Comparison of ENCODE assay signal across 11 mouse cellular contexts in the genomic region with DNA sequence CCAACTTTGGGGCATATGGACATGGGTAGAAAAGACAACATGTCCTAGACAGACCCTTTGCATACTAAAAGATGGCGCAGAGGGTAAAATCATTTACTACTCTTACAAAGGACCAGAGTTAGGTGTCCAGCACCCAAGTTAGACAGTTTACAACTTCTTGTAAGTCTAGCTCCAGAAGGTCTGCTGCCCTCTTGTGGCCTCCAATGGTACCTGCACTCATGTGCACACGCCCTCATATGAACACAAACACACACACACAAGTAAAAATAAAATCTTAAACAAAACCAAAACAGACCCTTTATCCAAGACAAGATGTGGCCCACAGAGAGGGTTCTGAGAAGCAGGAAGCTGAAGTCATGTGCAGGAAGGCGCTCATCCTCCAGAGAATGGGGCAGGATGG. TPM values are rescaled to one million over a fixed set of nuclear protein-coding genes. Genes with fewer than 3 reads are reported as not detected.
DNase-seq lines count a peak whose midpoint lies in the region; ATAC-seq and TF ChIP-seq lines count a peak whose summit lies in the region.
"Had no signal": no experiment of that assay in that cellular context is flagged by ENCODE, and none has a peak within 500 bp of the region (broad histone marks: within the 10 kb centered on the region; RNA-seq: fewer than 3 reads in every experiment).

No protein-coding gene starts in this region.

- TF ChIP-seq RAD21 in MEL (IDR thresholded peaks at IDR 0.05; ENCODE audit: low read depth, low read length), result peak; percentile 13

- no peak for DNase-seq in midbrain, postnatal 0 days (ENCODE audit: low spot score)
- peak; percentile 54 for DNase-seq in MEL (ENCODE audit: low read depth, low spot score)
- no peak for DNase-seq in stomach, postnatal 0 days (ENCODE audit: low spot score)
- DNase-seq: kidney, postnatal 10 days; liver, embryonic 13.5 days had no signal

- H3K4me1 ChIP-seq in intestine, postnatal 0 days (replicated peaks; ENCODE audit: control insufficient read depth, insufficient read depth, low read length), result 0 out of 2 replicates have a peak, but pooled peaks cover 8% of the 10 kb centered on the region
- peaks cover 18% of the 10 kb centered on the region for H3K4me1 ChIP-seq in intestine, embryonic 15.5 days (replicated peaks)
- peaks cover 5% of the 10 kb centered on the region; the same call in 1 of the 2 replicates for H3K4me1 ChIP-seq in midbrain, postnatal 0 days (ENCODE audit: insufficient read depth, low read length)
- H3K4me1 ChIP-seq in midbrain, embryonic 15.5 days, result peaks cover 17% of the 10 kb centered on the region
- peaks cover 0 to 18% of the 10 kb centered on the region in 2 experiments for H3K4me1 ChIP-seq in MEL (ENCODE audit: control insufficient read depth in 1 of 2, insufficient read depth in 2 of 2, low read length in 2 of 2)
- H3K4me1 ChIP-seq in stomach, postnatal 0 days (replicated peaks; ENCODE audit: control insufficient read depth, insufficient read depth), result peaks cover 2% of the 10 kb centered on the region; the same call in 1 of the 2 replicates
- H3K4me1 ChIP-seq in hindbrain, embryonic 13.5 days (replicated peaks), result peaks cover 46% of the 10 kb centered on the region

- 0 out of 2 replicates have a peak, but pooled peaks cover 3% of the 10 kb centered on the region for H3K9me3 ChIP-seq in intestine, postnatal 0 days (ENCODE audit: control insufficient read depth)
- H3K9me3 ChIP-seq in intestine, embryonic 15.5 days, result no peaks in the 10 kb centered on the region
- H3K9me3 ChIP-seq in midbrain, postnatal 0 days (ENCODE audit: low read length), result no peaks in the 10 kb centered on the region
- H3K9me3 ChIP-seq in midbrain, embryonic 15.5 days, result no peaks in the 10 kb centered on the region
- no peaks in the 10 kb centered on the region for H3K9me3 ChIP-seq in MEL (replicated peaks; ENCODE audit: insufficient read depth, low read length)
- H3K9me3 ChIP-seq in stomach, postnatal 0 days (ENCODE audit: control insufficient read depth, low read length), result no peaks in the 10 kb centered on the region
- H3K9me3 ChIP-seq in hindbrain, embryonic 13.5 days, result peaks cover 4% of the 10 kb centered on the region; the same call in 1 of the 2 replicates

- H3K27me3 ChIP-seq in intestine, postnatal 0 days (replicated peaks; ENCODE audit: control insufficient read depth, insufficient read depth, low read length), result no peaks in the 10 kb centered on the region
- H3K27me3 ChIP-seq in intestine, embryonic 15.5 days (replicated peaks), result no peaks in the 10 kb centered on the region
- no peaks in the 10 kb centered on the region for H3K27me3 ChIP-seq in midbrain, postnatal 0 days (ENCODE audit: insufficient read depth, low read length)
- H3K27me3 ChIP-seq in midbrain, embryonic 15.5 days (replicated peaks), result no peaks in the 10 kb centered on the region
- H3K27me3 ChIP-seq in MEL (ENCODE audit: control insufficient read depth in 1 of 2, insufficient read depth in 2 of 2, low read length in 2 of 2), result no peaks in the 10 kb centered on the region
- no peaks in the 10 kb centered on the region for H3K27me3 ChIP-seq in stomach, postnatal 0 days (ENCODE audit: control insufficient read depth, insufficient read depth, low read length)
- H3K27me3 ChIP-seq in hindbrain, embryonic 13.5 days, result no peaks in the 10 kb centered on the region
- H3K27me3 ChIP-seq: liver, embryonic 13.5 days; megakaryocyte, embryonic 14.5 days had no signal

- no peak for ATAC-seq in intestine, postnatal 0 days
- no peak for ATAC-seq in intestine, embryonic 15.5 days
- ATAC-seq in midbrain, postnatal 0 days (ENCODE audit: low FRiP score), result no peak
- no peak for ATAC-seq in midbrain, embryonic 15.5 days (replicated peaks)
- ATAC-seq in stomach, postnatal 0 days (ENCODE audit: low FRiP score, low TSS enrichment), result no peak
- ATAC-seq in hindbrain, embryonic 13.5 days (ENCODE audit: low FRiP score), result no peak

- H3K9ac ChIP-seq in intestine, postnatal 0 days (ENCODE audit: low read depth, low read length), result no peak overlapping the region
- H3K9ac ChIP-seq in intestine, embryonic 15.5 days, result no peak overlapping the region
- no peak overlapping the region for H3K9ac ChIP-seq in midbrain, postnatal 0 days (replicated peaks; ENCODE audit: low read length, poor library complexity, severe bottlenecking)
- no peak overlapping the region for H3K9ac ChIP-seq in midbrain, embryonic 15.5 days
- H3K9ac ChIP-seq in MEL (ENCODE audit: control insufficient read depth, low read depth, low read length, poor library complexity, severe bottlenecking), result no peak overlapping the region
- H3K9ac ChIP-seq in stomach, postnatal 0 days (ENCODE audit: low read length), result no peak overlapping the region
- H3K9ac ChIP-seq in hindbrain, embryonic 13.5 days, result no peak overlapping the region
- H3K9ac ChIP-seq: liver, embryonic 13.5 days had no signal

- no peaks in the 10 kb centered on the region; the same call in 1 of the 2 replicates for H3K36me3 ChIP-seq in intestine, postnatal 0 days (ENCODE audit: control insufficient read depth, insufficient read depth)
- no peaks in the 10 kb centered on the region for H3K36me3 ChIP-seq in intestine, embryonic 15.5 days
- peaks cover 11% of the 10 kb centered on the region for H3K36me3 ChIP-seq in midbrain, postnatal 0 days (ENCODE audit: insufficient read depth, low read length)
- 0 out of 2 replicates have a peak, but pooled peaks cover 6% of the 10 kb centered on the region for H3K36me3 ChIP-seq in midbrain, embryonic 15.5 days (replicated peaks)
- H3K36me3 ChIP-seq in MEL (ENCODE audit: control insufficient read depth in 1 of 2, insufficient read depth in 2 of 2, low read length in 2 of 2), result peaks cover 2 to 9% of the 10 kb centered on the region in 2 experiments; a peak in 3 of 4 replicates
- no peaks in the 10 kb centered on the region for H3K36me3 ChIP-seq in stomach, postnatal 0 days (ENCODE audit: control insufficient read depth, insufficient read depth, low read length)
- H3K36me3 ChIP-seq in hindbrain, embryonic 13.5 days, result peaks cover 14% of the 10 kb centered on the region

- H3K79me2 ChIP-seq in MEL (ENCODE audit: control insufficient read depth, insufficient read depth, low read length, poor library complexity), result peaks cover 14% of the 10 kb centered on the region

- no peak overlapping the region for H3K27ac ChIP-seq in intestine, postnatal 0 days (ENCODE audit: low read depth, low read length)
- H3K27ac ChIP-seq in intestine, embryonic 15.5 days, result no peak overlapping the region
- H3K27ac ChIP-seq in midbrain, postnatal 0 days (ENCODE audit: low read depth, low read length), result no peak overlapping the region
- H3K27ac ChIP-seq in midbrain, embryonic 15.5 days, result no peak overlapping the region
- no peak overlapping the region for H3K27ac ChIP-seq in MEL (ENCODE audit: control insufficient read depth, low read depth, low read length)
- H3K27ac ChIP-seq in stomach, postnatal 0 days (replicated peaks), result no peak overlapping the region
- no peak overlapping the region for H3K27ac ChIP-seq in hindbrain, embryonic 13.5 days
- H3K27ac ChIP-seq: hindbrain, embryonic 10.5 days; liver, embryonic 13.5 days had no signal

- TF ChIP-seq POLR2A in MEL (IDR thresholded peaks at IDR 0.05; ENCODE audit: control insufficient read depth in 1 of 2, insufficient read depth in 1 of 2, low read depth in 1 of 2, low read length in 2 of 2, poor library complexity in 1 of 2), result no peak

- no peak overlapping the region for H3K4me2 ChIP-seq in intestine, postnatal 0 days (replicated peaks; ENCODE audit: low read depth)
- no peak overlapping the region for H3K4me2 ChIP-seq in intestine, embryonic 15.5 days (replicated peaks)
- no peak overlapping the region for H3K4me2 ChIP-seq in midbrain, postnatal 0 days (ENCODE audit: low read depth, low read length, poor library complexity, severe bottlenecking)
- H3K4me2 ChIP-seq in midbrain, embryonic 15.5 days, result no peak overlapping the region
- H3K4me2 ChIP-seq in stomach, postnatal 0 days (replicated peaks; ENCODE audit: low read depth), result no peak overlapping the region
- H3K4me2 ChIP-seq in hindbrain, embryonic 13.5 days, result no peak overlapping the region
- H3K4me2 ChIP-seq: liver, embryonic 13.5 days had no signal

- no peak overlapping the region for H3K4me3 ChIP-seq in intestine, postnatal 0 days (ENCODE audit: low read depth, low read length)
- no peak overlapping the region for H3K4me3 ChIP-seq in intestine, embryonic 15.5 days (replicated peaks)
- H3K4me3 ChIP-seq in midbrain, postnatal 0 days (ENCODE audit: low read depth, low read length), result no peak overlapping the region
- H3K4me3 ChIP-seq in midbrain, embryonic 15.5 days, result no peak overlapping the region
- H3K4me3 ChIP-seq in MEL (ENCODE audit: control insufficient read depth in 1 of 2, insufficient read depth in 1 of 2, low read depth in 2 of 2, low read length in 2 of 2), result no peak overlapping the region
- H3K4me3 ChIP-seq in stomach, postnatal 0 days (ENCODE audit: low read depth, low read length), result no peak overlapping the region
- no peak overlapping the region for H3K4me3 ChIP-seq in hindbrain, embryonic 13.5 days
- H3K4me3 ChIP-seq: hindbrain, embryonic 10.5 days; liver, embryonic 13.5 days had no signal

- WGBS in intestine, postnatal 0 days, result 93% methylated on average over 3 of the region's 3 CpGs
- WGBS in intestine, embryonic 15.5 days, result 96% methylated on average over 3 of the region's 3 CpGs
- WGBS in midbrain, postnatal 0 days, result 93% methylated on average over 3 of the region's 3 CpGs
- WGBS in midbrain, embryonic 15.5 days, result 94% methylated on average over 3 of the region's 3 CpGs
- 93% methylated on average over 3 of the region's 3 CpGs for WGBS in stomach, postnatal 0 days
- 93% methylated on average over 3 of the region's 3 CpGs for WGBS in hindbrain, embryonic 13.5 days

- peak; percentile 53 for TF ChIP-seq CTCF in intestine, postnatal 0 days (IDR thresholded peaks at IDR 0.05; ENCODE audit: low read depth)
- peak; percentile 54 for TF ChIP-seq CTCF in midbrain, postnatal 0 days (IDR thresholded peaks at IDR 0.05)
- TF ChIP-seq CTCF in MEL (IDR thresholded peaks at IDR 0.05 in 2 of 3, conservative IDR thresholded peaks at IDR 0.05 in 1 of 3; ENCODE audit: control insufficient read depth in 1 of 3, insufficient read depth in 1 of 3, low read depth in 2 of 3, low read length in 3 of 3, poor library complexity in 1 of 3, severe bottlenecking in 1 of 3), result peak; percentile 57 to 64 (median 59)
- TF ChIP-seq CTCF in stomach, postnatal 0 days (IDR thresholded peaks at IDR 0.05; ENCODE audit: low read depth), result peak; percentile 49

- no peak for TF ChIP-seq EP300 in MEL (IDR thresholded peaks at IDR 0.05; ENCODE audit: low read depth in 1 of 2, low read length in 2 of 2)
- TF ChIP-seq EP300 in stomach, postnatal 0 days (optimal IDR thresholded peaks at IDR 0.05), result no peak

RNA-seq across cellular contexts. Expression of a gene that starts 2.4 kb away (rescaled TPM):
- 4.3 and 5.1 TPM in 2 replicates for polyA plus RNA-seq in intestine, postnatal 0 days (2015; fragmentation: Nextera tagmentation; extraction: Ambion mirVana)
- 6.4 and 6.7 TPM in 2 replicates for polyA plus RNA-seq in intestine, embryonic 15.5 days (2015; fragmentation: Nextera tagmentation; extraction: Ambion mirVana)
- 108 and 136 TPM in 2 replicates for total RNA-seq in midbrain, postnatal 0 days (2014; rRNA removed)
- 68.8 and 70.8 TPM in 2 replicates for polyA plus RNA-seq in midbrain, postnatal 0 days (2015; fragmentation: Nextera tagmentation; extraction: Ambion mirVana)
- polyA plus RNA-seq in midbrain, embryonic 15.5 days (2015; fragmentation: Nextera tagmentation; extraction: Ambion mirVana), result 52.0 and 53.2 TPM in 2 replicates
- 26.6 and 33.6 TPM in 2 replicates for total RNA-seq in MEL (2012; rRNA removed)
- 10 to 100 TPM in 1 of 2 experiments, not detected in 1; 35.7 TPM for polyA plus RNA-seq in MEL (2012; ENCODE audit: insufficient read depth in 1 of 2, insufficient read length in 2 of 2, low read depth in 1 of 2, low replicate concordance in 2 of 2, missing spikeins in 1 of 2)
- polyA plus RNA-seq in stomach, postnatal 0 days (2015; fragmentation: Nextera tagmentation; extraction: Ambion mirVana), result 6.7 and 7.2 TPM in 2 replicates
- polyA plus RNA-seq in hindbrain, embryonic 13.5 days (2015; fragmentation: Nextera tagmentation; extraction: Ambion mirVana), result 33.5 and 34.0 TPM in 2 replicates

RNA-seq across cellular contexts. Expression of a gene that starts 30.7 kb away (rescaled TPM):
- polyA plus RNA-seq in intestine, postnatal 0 days (2015; fragmentation: Nextera tagmentation; extraction: Ambion mirVana), result 37.7 and 40.0 TPM in 2 replicates
- polyA plus RNA-seq in intestine, embryonic 15.5 days (2015; fragmentation: Nextera tagmentation; extraction: Ambion mirVana), result 44.2 and 45.7 TPM in 2 replicates
- 7.9 and 24.0 TPM in 2 replicates for total RNA-seq in midbrain, postnatal 0 days (2014; rRNA removed)
- polyA plus RNA-seq in midbrain, postnatal 0 days (2015; fragmentation: Nextera tagmentation; extraction: Ambion mirVana), result 64.9 and 68.9 TPM in 2 replicates
- polyA plus RNA-seq in midbrain, embryonic 15.5 days (2015; fragmentation: Nextera tagmentation; extraction: Ambion mirVana), result 54.8 and 55.6 TPM in 2 replicates
- 55.1 and 55.6 TPM in 2 replicates for total RNA-seq in MEL (2012; rRNA removed)
- 10 to 100 TPM in 1 of 2 experiments, not detected in 1; 84.1 TPM for polyA plus RNA-seq in MEL (2012; ENCODE audit: insufficient read depth in 1 of 2, insufficient read length in 2 of 2, low read depth in 1 of 2, low replicate concordance in 2 of 2, missing spikeins in 1 of 2)
- polyA plus RNA-seq in stomach, postnatal 0 days (2015; fragmentation: Nextera tagmentation; extraction: Ambion mirVana), result 30.6 and 34.1 TPM in 2 replicates
- 66.5 and 67.9 TPM in 2 replicates for polyA plus RNA-seq in hindbrain, embryonic 13.5 days (2015; fragmentation: Nextera tagmentation; extraction: Ambion mirVana)

RNA-seq across cellular contexts. Expression of a gene that starts 32.1 kb away (rescaled TPM):
- 11.0 and 12.6 TPM in 2 replicates for polyA plus RNA-seq in intestine, postnatal 0 days (2015; fragmentation: Nextera tagmentation; extraction: Ambion mirVana)
- 15.3 and 17.2 TPM in 2 replicates for polyA plus RNA-seq in intestine, embryonic 15.5 days (2015; fragmentation: Nextera tagmentation; extraction: Ambion mirVana)
- 16.7 and 21.2 TPM in 2 replicates for total RNA-seq in midbrain, postnatal 0 days (2014; rRNA removed)
- 15.0 and 17.6 TPM in 2 replicates for polyA plus RNA-seq in midbrain, postnatal 0 days (2015; fragmentation: Nextera tagmentation; extraction: Ambion mirVana)
- polyA plus RNA-seq in midbrain, embryonic 15.5 days (2015; fragmentation: Nextera tagmentation; extraction: Ambion mirVana), result 22.3 and 22.8 TPM in 2 replicates
- 17.1 and 23.2 TPM in 2 replicates for total RNA-seq in MEL (2012; rRNA removed)
- 10 to 100 TPM in 1 of 2 experiments, not detected in 1; 24.2 TPM for polyA plus RNA-seq in MEL (2012; ENCODE audit: insufficient read depth in 1 of 2, insufficient read length in 2 of 2, low read depth in 1 of 2, low replicate concordance in 2 of 2, missing spikeins in 1 of 2)
- polyA plus RNA-seq in stomach, postnatal 0 days (2015; fragmentation: Nextera tagmentation; extraction: Ambion mirVana), result 9.4 and 10.3 TPM in 2 replicates
- 24.6 and 26.9 TPM in 2 replicates for polyA plus RNA-seq in hindbrain, embryonic 13.5 days (2015; fragmentation: Nextera tagmentation; extraction: Ambion mirVana)

RNA-seq across cellular contexts. Expression of a gene that starts 32.2 kb away (rescaled TPM):
- polyA plus RNA-seq in intestine, postnatal 0 days (2015; fragmentation: Nextera tagmentation; extraction: Ambion mirVana), result 7.5 and 7.8 TPM in 2 replicates
- 24.5 and 25.3 TPM in 2 replicates for polyA plus RNA-seq in intestine, embryonic 15.5 days (2015; fragmentation: Nextera tagmentation; extraction: Ambion mirVana)
- total RNA-seq in midbrain, postnatal 0 days (2014; rRNA removed), result 25.4 and 33.2 TPM in 2 replicates
- polyA plus RNA-seq in midbrain, postnatal 0 days (2015; fragmentation: Nextera tagmentation; extraction: Ambion mirVana), result 16.3 and 16.5 TPM in 2 replicates
- polyA plus RNA-seq in midbrain, embryonic 15.5 days (2015; fragmentation: Nextera tagmentation; extraction: Ambion mirVana), result 28.6 and 30.7 TPM in 2 replicates
- 98.2 and 103 TPM in 2 replicates for total RNA-seq in MEL (2012; rRNA removed)
- 100 to 1,000 TPM in 1 of 2 experiments, not detected in 1; 133 TPM for polyA plus RNA-seq in MEL (2012; ENCODE audit: insufficient read depth in 1 of 2, insufficient read length in 2 of 2, low read depth in 1 of 2, low replicate concordance in 2 of 2, missing spikeins in 1 of 2)
- polyA plus RNA-seq in stomach, postnatal 0 days (2015; fragmentation: Nextera tagmentation; extraction: Ambion mirVana), result 8.5 and 9.2 TPM in 2 replicates
- 27.7 and 28.2 TPM in 2 replicates for polyA plus RNA-seq in hindbrain, embryonic 13.5 days (2015; fragmentation: Nextera tagmentation; extraction: Ambion mirVana)

RNA-seq across cellular contexts. Expression of a gene that starts 51.6 kb away (rescaled TPM):
- polyA plus RNA-seq in intestine, postnatal 0 days (2015; fragmentation: Nextera tagmentation; extraction: Ambion mirVana), result 152 and 169 TPM in 2 replicates
- 231 and 236 TPM in 2 replicates for polyA plus RNA-seq in intestine, embryonic 15.5 days (2015; fragmentation: Nextera tagmentation; extraction: Ambion mirVana)
- total RNA-seq in midbrain, postnatal 0 days (2014; rRNA removed), result 129 and 142 TPM in 2 replicates
- 230 and 237 TPM in 2 replicates for polyA plus RNA-seq in midbrain, postnatal 0 days (2015; fragmentation: Nextera tagmentation; extraction: Ambion mirVana)
- polyA plus RNA-seq in midbrain, embryonic 15.5 days (2015; fragmentation: Nextera tagmentation; extraction: Ambion mirVana), result 196 and 200 TPM in 2 replicates
- 316 and 318 TPM in 2 replicates for total RNA-seq in MEL (2012; rRNA removed)
- 100 to 1,000 TPM in 1 of 2 experiments, not detected in 1; 269 TPM for polyA plus RNA-seq in MEL (2012; ENCODE audit: insufficient read depth in 1 of 2, insufficient read length in 2 of 2, low read depth in 1 of 2, low replicate concordance in 2 of 2, missing spikeins in 1 of 2)
- polyA plus RNA-seq in stomach, postnatal 0 days (2015; fragmentation: Nextera tagmentation; extraction: Ambion mirVana), result 171 TPM in 2 replicates
- 231 and 236 TPM in 2 replicates for polyA plus RNA-seq in hindbrain, embryonic 13.5 days (2015; fragmentation: Nextera tagmentation; extraction: Ambion mirVana)
